Mouse (Mus musculus) hindbrain, postnatal 0 days (tissue): ENCODE results near the gene Nudt1. TPM values are rescaled to one million over a fixed set of nuclear protein-coding genes. Genes with fewer than 3 reads are reported as not detected.

Source experiments
- ATAC-seq: fragments of 200-750 bp; cut with Nextera tagmentation; 2 replicates; pipeline ENCODE4 v1.8.0; 2017; ENCODE audit warnings: mild to moderate bottlenecking, moderate TSS enrichment, moderate library complexity
- DNase-seq: peaks from one replicate; pipeline ENCODE4 v3.0.0-alpha.2; 2015; ENCODE audit warnings: low spot score
- H3K27ac ChIP-seq: fragments of 300-500 bp; sonication (generic); 2 replicates; pipeline ENCODE4 v1.5.1; 2014; ENCODE audit warnings: mild to moderate bottlenecking
- H3K27me3 ChIP-seq: fragments of 300-500 bp; sonication (generic); 2 replicates; pipeline ENCODE4 v1.6.1; 2014; ENCODE audit warnings: low read length, mixed read lengths; ENCODE audit not compliant: insufficient read depth
- H3K36me3 ChIP-seq: fragments of 300-500 bp; sonication (generic); 2 replicates; pipeline ENCODE4 v1.6.1; 2014; ENCODE audit warnings: low read length, mixed read lengths; ENCODE audit not compliant: insufficient read depth
- H3K4me1 ChIP-seq: fragments of 300-500 bp; sonication (generic); 2 replicates; pipeline ENCODE4 v1.6.1; 2014; ENCODE audit warnings: antibody characterized with exemption, low read length, mixed read lengths; ENCODE audit not compliant: insufficient read depth
- H3K4me2 ChIP-seq: fragments of 300-500 bp; sonication (generic); 2 replicates; pipeline ENCODE4 v1.6.1; 2014; ENCODE audit warnings: low read depth, mild to moderate bottlenecking, low read length, moderate library complexity, mixed read lengths
- H3K4me3 ChIP-seq: fragments of 300-500 bp; sonication (generic); 2 replicates; pipeline ENCODE4 v1.5.1; 2014; ENCODE audit warnings: low read length
- H3K9ac ChIP-seq: fragments of 300-500 bp; sonication (generic); replicated peaks from 2 replicates; pipeline ENCODE4 v1.6.1; 2014; ENCODE audit warnings: mild to moderate bottlenecking, low read length, moderate library complexity, mixed read lengths
- H3K9me3 ChIP-seq: fragments of 300-500 bp; sonication (generic); 2 replicates; pipeline ENCODE4 v1.6.1; 2016; ENCODE audit warnings: low read length, mixed read lengths
- CTCF ChIP-seq: IDR thresholded peaks from 2 replicates; pipeline ENCODE4 v1.5.1; 2016; ENCODE audit warnings: antibody characterized with exemption, control low read depth, low read depth
- WGBS: fragments of 180-500 bp; shearing (Covaris S2); extraction: QIAGEN DNeasy Blood & Tissue Kit; methylation state at CpG from one replicate; pipeline ENCODE4 v1.1.7; 2014; 5-methylcytosine and 5-hydroxymethylcytosine counted together
- polyA plus RNA-seq: library from polyadenylated mRNA; unstranded; fragments of >200 nt; fragmentation: Nextera tagmentation; extraction: Ambion mirVana; gene quantifications from 2 replicates; pipeline ENCODE4 v1.2.1, GENCODE M21; 2015
- total RNA-seq: library from RNA; depleted of rRNA; stranded (reverse); fragments of >200 nt; gene quantifications from 2 replicates; pipeline ENCODE4 v1.2.3, GENCODE M21; 2014; rRNA removed

Nudt1 gene
- total and polyA plus RNA-seq, 2 experiments from 2014 or later: 7.5 to 19.7 TPM

DNA sequence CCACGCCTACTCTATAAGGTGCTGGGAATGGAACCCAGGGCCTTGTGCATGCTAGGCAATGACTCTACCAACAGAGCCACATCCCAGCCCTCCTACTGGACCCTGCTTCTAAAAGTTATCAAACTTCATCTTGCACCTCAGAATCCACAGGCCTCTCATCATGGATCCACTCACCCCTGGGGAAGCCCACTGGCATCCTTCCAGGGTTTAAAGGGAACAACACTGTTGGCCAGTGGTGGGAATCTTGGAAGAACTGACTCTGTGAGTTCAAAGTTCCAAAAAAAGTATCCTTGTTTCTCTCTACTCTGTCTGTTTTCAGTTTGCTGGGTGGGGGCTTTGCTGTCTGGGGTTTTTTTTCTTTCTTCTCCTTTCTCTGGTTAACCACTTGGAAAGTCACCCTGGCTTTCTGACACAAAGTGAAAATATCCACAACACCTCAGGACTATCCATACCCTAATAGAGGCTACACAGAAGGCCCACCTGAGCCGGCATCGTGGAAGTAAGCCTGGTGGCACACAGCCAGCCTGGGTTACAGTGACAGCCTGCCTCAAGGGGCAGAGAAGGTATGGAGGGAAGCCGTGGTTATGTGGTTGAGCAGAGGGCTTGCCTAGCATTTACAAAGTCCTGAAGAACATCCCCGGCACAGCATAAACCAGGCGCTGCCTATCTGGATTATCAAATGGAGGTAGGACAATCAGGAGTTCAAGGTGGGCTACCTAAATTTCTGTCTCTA is 56.8 kb downstream of the Nudt1 start:
- Histone ChIP-seq H3K4me1 (no peaks in the 10 kb centered on the region), H3K9me3 (no peaks in the 10 kb centered on the region), H3K4me2 (no peak overlapping the region), H3K36me3 (no peaks in the 10 kb centered on the region), H3K27me3 (no peaks in the 10 kb centered on the region), H3K27ac (no peak overlapping the region), H3K4me3 (no peak overlapping the region), H3K9ac (no peak overlapping the region)
- DNase-seq (no peak), ATAC-seq (no peak)
- TF ChIP-seq CTCF: no peak
- 85% methylated on average over 6 of the region's 6 CpGs for WGBS

DNA sequence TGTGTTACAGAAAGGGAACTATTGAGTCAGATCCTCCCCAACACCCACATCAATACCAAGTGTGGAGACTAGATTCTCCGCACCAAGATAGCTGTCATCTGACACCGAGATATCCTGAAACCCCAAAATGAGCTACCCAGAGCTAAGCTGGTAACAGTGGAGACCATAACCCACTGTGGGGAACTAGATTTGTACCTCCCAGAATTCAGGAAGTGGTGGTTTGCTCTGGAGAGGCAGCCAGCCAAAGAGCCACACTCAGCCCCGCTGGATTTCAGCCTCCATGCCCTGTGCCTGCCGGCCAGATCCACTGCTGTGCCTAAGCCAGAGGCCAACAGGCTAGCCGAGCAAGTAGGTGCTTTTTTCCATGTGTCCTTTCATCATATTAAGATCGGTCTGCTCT is 57.8 kb downstream of the Nudt1 start:
- no peak overlapping the region for H3K4me2 ChIP-seq
- no peak for ATAC-seq
- H3K4me3 ChIP-seq: no peak overlapping the region
- H3K4me1 ChIP-seq: no peaks in the 10 kb centered on the region
- no peak for TF ChIP-seq CTCF
- no peak for DNase-seq
- no peaks in the 10 kb centered on the region for H3K27me3 ChIP-seq
- H3K36me3 ChIP-seq: no peaks in the 10 kb centered on the region
- H3K9me3 ChIP-seq: no peaks in the 10 kb centered on the region
- H3K27ac ChIP-seq: no peak overlapping the region
- H3K9ac ChIP-seq: no peak overlapping the region
- 65% methylated on average over 6 of the region's 6 CpGs for whole genome bisulfite sequencing

DNA sequence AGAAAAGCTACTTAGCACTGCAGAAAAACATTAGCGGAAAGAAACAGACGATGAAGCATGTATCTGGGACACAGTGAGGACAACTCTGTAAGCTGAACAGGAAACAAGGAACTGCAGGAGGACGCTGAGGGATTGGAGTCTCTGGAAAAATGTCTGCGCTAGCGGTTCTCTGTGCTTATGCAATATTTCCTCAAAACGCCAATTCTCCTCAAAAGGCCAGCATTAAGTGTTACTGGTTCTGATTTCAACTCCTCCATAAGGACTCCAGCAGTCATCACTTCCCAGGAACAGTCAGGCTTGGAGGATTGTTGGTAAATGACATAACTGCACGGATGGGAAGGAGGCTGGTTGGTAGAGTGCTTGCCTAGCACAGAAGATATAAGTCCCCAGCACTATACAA is 59.7 kb downstream of the Nudt1 start:
- no peaks in the 10 kb centered on the region for H3K4me1 ChIP-seq
- DNase-seq: no peak
- WGBS: 92% methylated on average over 7 of the region's 7 CpGs
- no peaks in the 10 kb centered on the region for H3K9me3 ChIP-seq
- H3K27me3 ChIP-seq: no peaks in the 10 kb centered on the region
- no peak for ATAC-seq
- no peak overlapping the region for H3K4me2 ChIP-seq
- no peaks in the 10 kb centered on the region for H3K36me3 ChIP-seq
- no peak for TF ChIP-seq CTCF
- H3K27ac ChIP-seq: no peak overlapping the region
- no peak overlapping the region for H3K9ac ChIP-seq
- no peak overlapping the region for H3K4me3 ChIP-seq

DNA sequence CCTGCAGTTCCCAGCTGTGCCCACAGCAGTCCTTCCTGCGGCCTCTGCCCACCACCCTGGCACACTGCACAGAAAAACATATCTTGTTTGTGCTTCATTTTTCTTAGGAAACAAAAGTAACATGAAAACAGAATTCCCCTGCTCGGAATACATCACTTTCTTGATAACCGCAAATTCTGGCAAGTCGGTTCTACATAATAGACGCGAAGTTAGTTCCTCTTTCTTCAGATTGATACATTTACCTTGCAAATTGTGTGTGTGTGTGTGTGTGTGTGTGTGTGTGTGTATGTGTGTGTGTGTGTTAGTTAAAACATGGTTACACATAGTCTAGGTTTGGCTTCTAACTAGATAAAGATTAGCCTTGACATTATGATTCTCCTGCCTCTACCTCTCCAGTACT is 61.2 kb downstream of the Nudt1 start:
- 93% methylated on average over 6 of the region's 6 CpGs for WGBS
- H3K4me2 ChIP-seq: no peak overlapping the region

DNA sequence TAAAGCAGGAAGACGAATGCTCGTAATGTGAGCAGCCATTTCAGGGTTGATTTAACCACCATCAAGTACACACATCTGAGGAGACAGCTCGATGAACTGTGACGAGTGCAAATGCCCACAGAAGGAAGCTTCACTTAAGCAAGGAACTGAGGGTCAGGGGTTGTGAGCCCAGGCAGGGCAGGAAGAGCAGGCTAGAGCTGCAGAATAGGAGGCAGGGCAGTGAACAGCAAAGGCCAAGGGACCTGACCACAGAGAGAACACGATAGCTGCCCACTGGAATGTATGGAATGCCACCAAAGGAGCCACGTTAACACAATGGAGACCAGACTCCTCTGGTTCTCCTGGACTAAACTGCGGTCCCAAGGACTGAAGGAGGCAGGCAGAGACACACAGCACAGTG is 62.1 kb downstream of the Nudt1 start:
- H3K27me3 ChIP-seq: no peaks in the 10 kb centered on the region
- H3K27ac ChIP-seq: no peak overlapping the region
- TF ChIP-seq CTCF: no peak
- no peak overlapping the region for H3K4me3 ChIP-seq
- no peaks in the 10 kb centered on the region for H3K36me3 ChIP-seq
- peaks cover 11% of the 10 kb centered on the region for H3K4me1 ChIP-seq
- ATAC-seq: no peak
- no peak overlapping the region for H3K9ac ChIP-seq
- DNase-seq: no peak
- no peaks in the 10 kb centered on the region for H3K9me3 ChIP-seq
- WGBS: 18% methylated on average over 7 of the region's 7 CpGs
- H3K4me2 ChIP-seq: no peak overlapping the region

More for the DNA sequence above, 61.2 kb downstream of the Nudt1 start:
- DNase-seq (no peak), ATAC-seq (no peak)
- no peak overlapping the region for H3K9ac ChIP-seq
- TF ChIP-seq CTCF: no peak
- H3K27me3 ChIP-seq: no peaks in the 10 kb centered on the region
- no peaks in the 10 kb centered on the region for H3K9me3 ChIP-seq
- peaks cover 2% of the 10 kb centered on the region; the same call in 1 of the 2 replicates for H3K4me1 ChIP-seq
- H3K27ac ChIP-seq: no peak overlapping the region
- H3K4me3 ChIP-seq: no peak overlapping the region
- H3K36me3 ChIP-seq: no peaks in the 10 kb centered on the region

DNA sequence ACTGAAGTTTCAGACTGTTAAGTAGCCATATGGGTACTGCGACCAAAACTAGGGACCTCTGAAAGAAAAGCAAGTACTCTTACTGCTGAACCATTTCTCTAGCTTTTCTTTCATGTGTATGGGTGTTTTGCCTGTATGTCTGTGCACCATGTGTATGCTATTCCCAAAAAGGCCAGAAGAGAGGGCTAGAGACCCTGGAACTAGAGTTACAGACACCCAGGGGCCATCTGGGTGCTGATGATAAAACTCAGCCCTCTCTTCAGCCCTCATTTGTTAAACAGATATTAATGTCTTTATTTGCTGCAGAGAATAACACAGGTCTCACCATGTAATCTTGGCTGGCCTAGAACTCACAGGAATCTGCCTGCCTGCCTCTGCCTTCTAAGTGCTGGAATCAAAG is 63.0 kb downstream of the Nudt1 start:
- no peak overlapping the region for H3K4me3 ChIP-seq
- 86% methylated on average over 1 of the region's 1 CpGs for WGBS
- ATAC-seq (no peak), DNase-seq (no peak)
- H3K27ac ChIP-seq: no peak overlapping the region
- no peaks in the 10 kb centered on the region for H3K9me3 ChIP-seq
- 0 out of 2 replicates have a peak, but pooled peaks have one; percentile 2 for TF ChIP-seq CTCF
- no peak overlapping the region for H3K4me2 ChIP-seq
- H3K27me3 ChIP-seq: no peaks in the 10 kb centered on the region
- peaks cover 12% of the 10 kb centered on the region for H3K4me1 ChIP-seq
- no peaks in the 10 kb centered on the region for H3K36me3 ChIP-seq
- no peak overlapping the region for H3K9ac ChIP-seq

DNA sequence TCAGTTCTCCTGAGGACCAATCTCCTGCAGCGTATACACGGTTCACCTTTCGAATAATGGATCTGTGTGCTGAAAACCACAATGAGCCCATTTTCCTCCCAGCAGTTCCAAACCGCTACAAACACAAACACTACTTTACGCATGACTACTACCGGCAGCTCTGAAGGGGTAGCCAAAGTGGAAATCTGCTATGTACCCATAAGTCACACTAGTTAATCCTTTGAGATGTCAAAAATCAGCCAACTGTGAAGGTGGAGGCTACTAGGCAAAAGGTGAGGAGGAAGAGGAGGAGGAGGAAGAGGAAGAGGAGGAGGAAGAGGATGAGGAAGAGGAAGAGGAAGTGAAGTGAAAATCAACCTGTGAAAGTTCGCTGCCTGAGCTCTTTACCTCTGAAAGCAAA is 65.8 kb downstream of the Nudt1 start:
- H3K9me3 ChIP-seq: no peaks in the 10 kb centered on the region
- H3K36me3 ChIP-seq: no peaks in the 10 kb centered on the region
- H3K4me1 ChIP-seq: peaks cover 12% of the 10 kb centered on the region
- H3K4me2 ChIP-seq: no peak overlapping the region
- no peak overlapping the region for H3K27ac ChIP-seq
- no peak for DNase-seq
- no peak for TF ChIP-seq CTCF
- no peak for ATAC-seq
- H3K9ac ChIP-seq: no peak overlapping the region
- no peak overlapping the region for H3K4me3 ChIP-seq
- WGBS: 82% methylated on average over 7 of the region's 7 CpGs
- no peaks in the 10 kb centered on the region for H3K27me3 ChIP-seq

Other genes starting within 250 kb of the Nudt1 start
- gene Mad1l1, start 104 bp upstream of the Nudt1 start, total RNA-seq: 18.6 and 29.1 TPM in 2 replicates
- gene Mad1l1, start 104 bp upstream of the Nudt1 start, polyA plus RNA-seq: 27.2 and 30.9 TPM in 2 replicates
- 14.5 and 15.6 TPM in 2 replicates for gene Mrm2, start 10.2 kb downstream of the Nudt1 start, total RNA-seq
- gene Mrm2, start 10.2 kb downstream of the Nudt1 start, polyA plus RNA-seq: 15.0 and 15.8 TPM in 2 replicates
- 68.0 and 79.6 TPM in 2 replicates for gene Snx8, start 67.6 kb downstream of the Nudt1 start, total RNA-seq
- 36.2 TPM in 2 replicates for gene Snx8, start 67.6 kb downstream of the Nudt1 start, polyA plus RNA-seq
- 43.8 TPM in 2 replicates for gene Eif3b, start 97.7 kb downstream of the Nudt1 start, total RNA-seq
- 60.2 and 63.2 TPM in 2 replicates for gene Eif3b, start 97.7 kb downstream of the Nudt1 start, polyA plus RNA-seq
- gene Gm4869, start 124.0 kb downstream of the Nudt1 start, total RNA-seq: not detected in 2 replicates
- not detected in 2 replicates for gene Gm4869, start 124.0 kb downstream of the Nudt1 start, polyA plus RNA-seq
- gene Chst12, start 183.9 kb downstream of the Nudt1 start, total RNA-seq: 9.8 and 22.7 TPM in 2 replicates
- 19.1 and 22.0 TPM in 2 replicates for gene Chst12, start 183.9 kb downstream of the Nudt1 start, polyA plus RNA-seq
- gene Grifin, start 243.4 kb downstream of the Nudt1 start, total RNA-seq: not detected in 2 replicates
- gene Grifin, start 243.4 kb downstream of the Nudt1 start, polyA plus RNA-seq: 0.25 and 0.32 TPM in 2 replicates